In the genomic region with DNA sequence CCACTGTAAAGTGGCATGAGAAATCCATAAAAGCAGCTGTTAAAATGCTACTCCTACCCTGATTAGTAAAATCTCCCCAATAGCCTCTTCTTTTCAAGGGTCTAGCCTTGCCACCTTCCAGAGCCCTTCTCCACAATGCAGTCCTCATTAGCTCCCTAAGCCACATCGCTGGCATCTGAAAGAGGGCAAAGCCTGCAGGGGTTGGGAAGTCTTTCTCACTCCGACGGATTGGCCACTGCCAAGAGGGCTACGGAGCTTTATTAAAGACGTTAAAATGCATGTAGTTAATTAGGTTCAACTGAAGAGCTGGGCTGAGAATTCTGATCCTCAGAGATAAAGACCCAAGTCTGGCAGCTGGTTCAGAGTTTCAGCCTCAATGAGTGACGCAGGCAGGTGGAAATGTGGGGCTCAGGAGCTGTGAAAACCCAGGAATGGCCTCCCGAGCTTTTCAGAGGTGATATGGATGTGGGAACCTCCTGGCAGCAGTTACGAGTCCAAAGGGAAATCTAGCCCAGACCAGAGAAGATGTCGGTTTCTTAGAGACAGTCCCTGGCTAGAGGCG, we compare ENCODE assay signal across 11 mouse cellular contexts. TPM values are rescaled to one million over a fixed set of nuclear protein-coding genes. Genes with fewer than 3 reads are reported as not detected.
DNase-seq lines count a peak whose midpoint lies in the region; ATAC-seq and TF ChIP-seq lines count a peak whose summit lies in the region.
"Had no signal": no experiment of that assay in that cellular context is flagged by ENCODE, and none has a peak within 500 bp of the region (broad histone marks: within the 10 kb centered on the region; RNA-seq: fewer than 3 reads in every experiment).

No protein-coding gene starts in this region.

- H3K9me3 ChIP-seq in heart, embryonic 14.5 days (ENCODE audit: control insufficient read depth, low read length): no peaks in the 10 kb centered on the region
- no peaks in the 10 kb centered on the region for H3K9me3 ChIP-seq in midbrain, embryonic 12.5 days
- H3K9me3 ChIP-seq in midbrain, embryonic 10.5 days (replicated peaks): no peaks in the 10 kb centered on the region
- H3K9me3 ChIP-seq in hindbrain, embryonic 15.5 days: no peaks in the 10 kb centered on the region
- H3K9me3 ChIP-seq: kidney, embryonic 15.5 days had no signal

- peak overlapping the region; percentile 46 for H3K4me2 ChIP-seq in heart, embryonic 14.5 days (ENCODE audit: low read length)
- H3K4me2 ChIP-seq in midbrain, embryonic 12.5 days (replicated peaks): no peak overlapping the region
- H3K4me2 ChIP-seq in hindbrain, embryonic 15.5 days: no peak overlapping the region
- H3K4me2 ChIP-seq: kidney, embryonic 15.5 days had no signal

- no peak overlapping the region for H3K9ac ChIP-seq in heart, embryonic 14.5 days (ENCODE audit: low read length)
- no peak overlapping the region for H3K9ac ChIP-seq in midbrain, embryonic 12.5 days (replicated peaks)
- no peak overlapping the region for H3K9ac ChIP-seq in hindbrain, embryonic 15.5 days
- H3K9ac ChIP-seq: kidney, embryonic 15.5 days; liver, postnatal 0 days had no signal

- no peak overlapping the region for H3K4me3 ChIP-seq in heart, embryonic 14.5 days (ENCODE audit: control insufficient read depth in 1 of 2, insufficient read depth in 1 of 2, low read depth in 1 of 2, low read length in 2 of 2)
- H3K4me3 ChIP-seq in midbrain, embryonic 12.5 days: no peak overlapping the region
- no peak overlapping the region for H3K4me3 ChIP-seq in midbrain, embryonic 10.5 days
- no peak overlapping the region for H3K4me3 ChIP-seq in hindbrain, embryonic 15.5 days
- no peak overlapping the region for H3K4me3 ChIP-seq in olfactory bulb, adult 2 months (ENCODE audit: insufficient read depth, low read depth, low read length)
- H3K4me3 ChIP-seq: kidney, embryonic 15.5 days had no signal

- no peaks in the 10 kb centered on the region for H3K27me3 ChIP-seq in heart, embryonic 14.5 days (ENCODE audit: control insufficient read depth, insufficient read depth, low read length)
- H3K27me3 ChIP-seq in midbrain, embryonic 12.5 days: no peaks in the 10 kb centered on the region
- no peaks in the 10 kb centered on the region for H3K27me3 ChIP-seq in midbrain, embryonic 10.5 days (ENCODE audit: low read depth, poor library complexity, severe bottlenecking)
- H3K27me3 ChIP-seq in hindbrain, embryonic 15.5 days: no peaks in the 10 kb centered on the region
- H3K27me3 ChIP-seq: kidney, embryonic 15.5 days had no signal

- TF ChIP-seq CTCF in olfactory bulb, adult 2 months (IDR thresholded peaks at IDR 0.05; ENCODE audit: insufficient read depth, low read depth, low read length): no peak

- TF ChIP-seq POLR2A in olfactory bulb, adult 2 months (IDR thresholded peaks at IDR 0.05; ENCODE audit: insufficient read depth, low read depth, low read length): no peak

- no peak for DNase-seq in heart, adult 18-20 months
- no peak for DNase-seq in midbrain, embryonic 10.5 days (ENCODE audit: low spot score)
- no peak for DNase-seq in kidney, postnatal 36 days
- no peak for DNase-seq in liver
- DNase-seq: cerebellum, adult 9-11 months; liver, postnatal 0 days had no signal

- peaks cover 17 to 28% of the 10 kb centered on the region in 2 experiments for H3K4me1 ChIP-seq in heart, embryonic 14.5 days (ENCODE audit: control insufficient read depth in 2 of 2, insufficient read depth in 2 of 2, low read length in 2 of 2)
- H3K4me1 ChIP-seq in midbrain, embryonic 12.5 days: peaks cover 22% of the 10 kb centered on the region
- peaks cover 8% of the 10 kb centered on the region for H3K4me1 ChIP-seq in midbrain, embryonic 10.5 days
- peaks cover 16% of the 10 kb centered on the region for H3K4me1 ChIP-seq in hindbrain, embryonic 15.5 days (replicated peaks)
- H3K4me1 ChIP-seq in olfactory bulb, adult 2 months (ENCODE audit: control insufficient read depth, insufficient read depth, low read length): peaks cover 14% of the 10 kb centered on the region

- no peak for ATAC-seq in heart, embryonic 14.5 days (ENCODE audit: insufficient number of reproducible peaks, insufficient read depth, low FRiP score, low read depth)
- ATAC-seq in midbrain, embryonic 12.5 days (ENCODE audit: low FRiP score, low read depth): peak; percentile 41
- ATAC-seq in hindbrain, embryonic 15.5 days (ENCODE audit: low FRiP score, low read depth): no peak
- ATAC-seq: liver, postnatal 0 days had no signal

- H3K27ac ChIP-seq in heart, embryonic 14.5 days (replicated peaks in 1 of 2; ENCODE audit: control insufficient read depth in 1 of 2, insufficient read depth in 1 of 2, low read depth in 2 of 2, low read length in 2 of 2): peak overlapping the region; percentile 75 to 85
- peak overlapping the region; percentile 75 for H3K27ac ChIP-seq in midbrain, embryonic 12.5 days (replicated peaks)
- no peak overlapping the region for H3K27ac ChIP-seq in midbrain, embryonic 10.5 days (replicated peaks)
- peak overlapping the region; percentile 73 for H3K27ac ChIP-seq in hindbrain, embryonic 15.5 days (replicated peaks)
- H3K27ac ChIP-seq in olfactory bulb, adult 2 months (ENCODE audit: insufficient read depth, low read depth, low read length): peak overlapping the region; percentile 31; the same call in 1 of the 2 replicates
- H3K27ac ChIP-seq: kidney, embryonic 15.5 days had no signal

- H3K36me3 ChIP-seq in heart, embryonic 14.5 days (ENCODE audit: control insufficient read depth, insufficient read depth, low read length): 0 out of 2 replicates have a peak, but pooled peaks cover 4% of the 10 kb centered on the region
- H3K36me3 ChIP-seq in midbrain, embryonic 12.5 days: peaks cover 7% of the 10 kb centered on the region; the same call in 1 of the 2 replicates
- H3K36me3 ChIP-seq in midbrain, embryonic 10.5 days: peaks cover 4% of the 10 kb centered on the region
- peaks cover 4% of the 10 kb centered on the region; the same call in 1 of the 2 replicates for H3K36me3 ChIP-seq in hindbrain, embryonic 15.5 days
- H3K36me3 ChIP-seq: kidney, embryonic 15.5 days had no signal

- WGBS in heart, embryonic 14.5 days: 35% methylated on average over 10 of the region's 10 CpGs
- WGBS in midbrain, embryonic 12.5 days: 62% methylated on average over 10 of the region's 10 CpGs
- WGBS in midbrain, embryonic 10.5 days: 81% methylated on average over 10 of the region's 10 CpGs
- WGBS in hindbrain, embryonic 15.5 days: 28% methylated on average over 10 of the region's 10 CpGs
- WGBS in olfactory bulb, adult 2 months: 37% methylated on average over 10 of the region's 10 CpGs

RNA-seq across cellular contexts. Expression of gene Umps, which starts 36.8 kb away (rescaled TPM):
- polyA plus RNA-seq in heart, embryonic 14.5 days (2014; fragmentation: Nextera tagmentation; extraction: Ambion mirVana): 26.9 and 29.7 TPM in 2 replicates
- 1 to 10 TPM; 8.6 to 9.6 TPM for total RNA-seq in heart, adult 18-20 months (2021)
- polyA plus RNA-seq in midbrain, embryonic 12.5 days (2016; fragmentation: Nextera tagmentation; extraction: Ambion mirVana): 46.8 and 47.0 TPM in 2 replicates
- 82.5 and 95.8 TPM in 2 replicates for polyA plus RNA-seq in midbrain, embryonic 10.5 days (2016; fragmentation: Nextera tagmentation; extraction: Ambion mirVana)
- 24.1 and 25.9 TPM in 2 replicates for polyA plus RNA-seq in hindbrain, embryonic 15.5 days (2015; fragmentation: Nextera tagmentation; extraction: Ambion mirVana)
- polyA plus RNA-seq in olfactory bulb, adult 2 months (2012; ENCODE audit: insufficient read depth, insufficient read length, low replicate concordance, missing spikeins): not detected in 2 replicates

Comparison
In these comparisons a context has a peak if more than half of its experiments do, and no peak if none do; other contexts are left out.
1. RNA of gene Umps, which starts 36.8 kb away (polyA plus RNA-seq): 82.5 to 95.8 TPM in midbrain, embryonic 10.5 days, 46.8 to 47.0 TPM in midbrain, embryonic 12.5 days, 26.9 to 29.7 TPM in heart, embryonic 14.5 days and 24.1 to 25.9 TPM in hindbrain, embryonic 15.5 days; not detected in olfactory bulb, adult 2 months; every median in the first group is over 10 times any median in the second.